Mouse (Mus musculus) lung, postnatal 14 days (tissue): ENCODE measurements around the gene Olfr187.
"Not testable (repeated sequence)": the region's sequence is repeated elsewhere in the genome, so short reads cannot be mapped to it uniquely, and the experiment has no call there.

Source experiments
- DNase-seq: peaks from one replicate; pipeline ENCODE4 v3.0.0; 2021

The Olfr187 gene

DNA sequence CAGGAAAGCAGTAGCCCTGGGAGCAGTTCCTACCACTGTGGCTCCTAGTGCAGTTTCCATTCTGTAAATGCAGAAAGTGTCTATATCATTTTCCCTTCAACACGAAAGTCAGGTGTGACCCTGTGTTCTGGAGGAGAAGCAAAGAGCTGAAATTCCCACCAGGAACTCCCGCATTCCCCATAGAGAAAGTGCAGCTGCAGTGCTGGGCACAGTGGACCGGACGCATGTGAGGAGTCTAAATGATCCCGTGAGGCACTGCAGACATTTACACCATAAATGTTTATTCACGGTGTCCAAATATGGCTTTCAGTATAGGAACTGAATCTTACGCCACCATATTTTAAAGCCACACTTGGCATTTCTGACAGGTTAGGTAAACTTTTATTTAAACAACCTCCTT lies at the start of gene Olfr187:
Gene Olfr187 (minus strand): TSS at position 58 of the 400 bp plus-strand sequence.
- DNase-seq = no peak

DNA sequence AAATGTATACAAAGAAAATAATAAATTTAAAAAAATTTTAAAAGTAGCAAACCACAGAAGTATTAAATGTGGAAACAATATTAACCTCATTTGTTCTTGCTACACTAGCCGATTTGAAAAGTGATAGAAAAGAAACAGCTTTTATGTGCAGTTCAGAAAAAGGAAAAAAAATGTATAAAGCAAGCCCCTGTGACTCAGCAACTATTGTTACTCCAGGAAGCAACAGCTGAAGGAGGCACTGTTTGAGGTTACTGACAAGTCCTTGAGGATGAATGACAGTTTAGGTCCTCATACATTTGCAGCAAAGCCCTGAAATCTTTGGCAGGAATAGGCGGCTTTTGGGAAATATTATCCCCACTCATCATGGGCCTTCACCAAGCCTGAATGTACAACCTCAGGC lies 41.5 kb upstream of the Olfr187 start:
- not testable (repeated sequence) for DNase-seq

DNA sequence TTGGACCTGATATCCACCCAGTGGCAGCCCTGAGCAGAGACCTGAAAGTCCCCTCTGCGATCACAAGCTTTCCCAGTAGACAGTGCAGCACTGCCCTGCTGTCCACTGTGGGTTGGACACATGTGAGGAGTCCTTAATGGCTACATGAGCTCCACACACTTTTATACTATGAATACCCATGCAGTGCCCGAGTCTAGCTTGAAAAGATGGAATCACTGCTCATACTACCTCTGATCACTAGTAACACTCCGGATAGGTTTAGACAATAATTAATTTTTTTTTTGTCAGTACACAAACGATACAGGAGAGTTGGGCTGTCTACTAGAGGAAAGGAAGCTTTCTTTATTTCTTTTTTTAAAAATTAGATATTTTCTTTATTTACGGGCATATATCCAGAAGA lies 38.3 kb upstream of the Olfr187 start, which contains the start of gene Olfr190:
Gene Olfr190 (minus strand): TSS at position 101 of the 400 bp plus-strand sequence.
- no peak for DNase-seq

DNA sequence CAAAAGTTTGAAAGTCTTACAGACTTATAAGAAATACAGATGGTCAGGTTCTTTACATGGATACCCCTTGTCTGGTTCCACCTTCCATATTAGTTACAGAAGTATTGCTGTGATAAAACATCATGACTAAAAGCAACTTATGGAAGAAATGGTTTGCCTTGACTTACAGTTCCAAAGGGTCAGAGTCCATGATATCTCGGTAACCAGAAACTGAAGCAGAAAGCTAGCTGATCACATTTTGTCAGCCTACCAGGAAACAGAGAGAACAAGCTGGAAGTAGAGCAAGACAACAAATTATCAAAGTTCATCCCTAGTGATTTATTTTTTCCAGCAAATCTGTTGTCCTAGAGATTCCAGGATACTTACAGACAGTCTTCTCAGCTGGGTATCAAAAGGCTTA lies 34.0 kb upstream of the Olfr187 start:
- DNase-seq = no peak

DNA sequence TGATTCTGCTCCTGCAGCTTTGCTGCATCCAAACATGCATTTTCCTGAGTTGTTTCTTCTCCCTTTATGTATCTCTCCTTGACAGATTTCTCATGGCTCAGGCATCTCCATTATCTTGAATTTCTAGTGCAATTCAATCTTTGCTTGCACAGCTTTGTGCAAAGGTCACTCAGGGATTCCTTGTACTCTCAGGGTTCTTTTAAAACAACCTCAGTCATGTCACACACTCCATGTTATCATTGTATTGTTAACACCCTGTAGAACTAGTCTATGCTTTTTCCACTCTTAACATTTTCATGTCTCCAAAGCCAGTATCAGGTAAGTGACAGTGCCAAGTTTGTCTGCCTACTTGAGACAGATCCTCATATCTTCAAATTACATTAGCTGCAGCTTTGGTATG lies 32.2 kb upstream of the Olfr187 start:
- DNase-seq = no peak

- not testable (repeated sequence) for DNase-seq
These were observed 22.8 kb upstream of the Olfr187 start for GRCm38 (mm10) chr16:59062411-59062810.

- not testable (repeated sequence) for DNase-seq
These were observed 9.7 kb upstream of the Olfr187 start for GRCm38 (mm10) chr16:59049286-59049685.

- DNase-seq = no peak
These were observed 9.3 kb upstream of the Olfr187 start for GRCm38 (mm10) chr16:59048860-59049259.

GRCm38 (mm10) chr16:59047579-59047978 lies 8.0 kb upstream of the Olfr187 start:
- no peak for DNase-seq

- no peak for DNase-seq
These were observed 6.3 kb upstream of the Olfr187 start for GRCm38 (mm10) chr16:59045835-59046234.

- no peak for DNase-seq
These were observed 9.4 kb downstream of the Olfr187 start, which contains the start of gene Olfr186 for GRCm38 (mm10) chr16:59030191-59030590. TSS of gene Olfr186 (minus strand) at chr16:59030291.

GRCm38 (mm10) chr16:59013357-59014018 lies 26.1 kb downstream of the Olfr187 start:
- DNase-seq = no peak

DNA sequence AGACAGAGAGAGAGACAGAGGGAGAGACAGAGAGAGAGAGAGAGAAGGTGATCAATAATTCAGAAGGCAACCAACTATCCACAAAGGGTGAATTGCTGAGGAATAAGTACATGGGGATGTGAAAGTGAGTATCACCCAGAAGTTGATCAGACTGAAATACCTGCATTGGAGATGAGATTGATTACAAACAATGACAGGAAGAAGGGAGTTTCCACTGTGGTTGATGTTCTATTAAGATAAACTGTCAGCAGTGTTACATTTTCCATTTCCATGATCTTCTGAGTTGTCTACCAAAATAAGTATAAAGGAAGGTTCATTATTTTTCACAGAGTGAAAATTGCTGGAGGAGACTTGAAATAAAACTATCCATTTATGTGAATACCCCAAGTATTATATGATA lies 32.4 kb downstream of the Olfr187 start:
- no peak for DNase-seq

DNA sequence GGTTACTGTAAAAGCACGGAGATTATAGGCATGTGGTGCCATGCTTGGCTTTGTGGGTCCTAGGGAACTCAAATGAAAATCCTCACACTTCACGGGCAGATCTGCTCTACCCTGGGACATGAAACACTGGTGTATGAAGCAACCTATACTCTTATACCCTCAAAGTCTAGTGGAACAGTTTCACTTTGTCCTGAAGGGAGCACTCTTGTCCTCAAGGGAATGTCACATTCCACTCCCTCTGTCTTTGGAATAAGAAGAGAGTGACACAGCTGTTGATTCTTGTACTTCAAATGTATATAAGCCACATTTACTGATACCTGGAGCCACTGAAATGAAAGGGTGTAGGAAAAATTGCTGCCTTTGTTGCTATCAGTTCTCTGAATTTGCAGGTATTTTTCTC lies 44.5 kb downstream of the Olfr187 start, which contains the start of gene Olfr183:
Gene Olfr183 (plus strand): TSS at position 301 of the 400 bp plus-strand sequence.
- DNase-seq = no peak
